Mouse (Mus musculus) left cerebral cortex, postnatal 14 days (tissue): ENCODE measurements around the gene Mylk3. TPM values are rescaled to one million over a fixed set of nuclear protein-coding genes. Genes with fewer than 3 reads are reported as not detected.

ENCODE experiments used
- total RNA-seq, 2 experiments: library from RNA; stranded (reverse); gene quantifications; 2 replicates each; pipeline ENCODE4 v1.2.3; 2021

The Mylk3 gene
- total RNA-seq, 2 experiments from 2014 or later = 1.9 to 3.5 TPM

Other genes with a start within 250 kb of the Mylk3 start
- not detected for gene Cks1brt, start 234.4 kb downstream of the Mylk3 start, total RNA-seq
- not detected for gene Olfr371, start 160.4 kb downstream of the Mylk3 start, total RNA-seq
- gene Orc6, start 86.7 kb downstream of the Mylk3 start, total RNA-seq = 10 to 100 TPM; 33.2 TPM
- gene Vps35, start 86.5 kb downstream of the Mylk3 start, total RNA-seq = 100 to 1,000 TPM; 142 to 149 TPM
- gene 4921524J17Rik, start 46.5 kb upstream of the Mylk3 start, total RNA-seq = 10 to 100 TPM; 14.9 to 17.6 TPM
- gene Gpt2, start 106.2 kb upstream of the Mylk3 start, total RNA-seq = 10 to 100 TPM; 50.3 to 70.2 TPM
- 100 to 1,000 TPM; 198 to 202 TPM for gene Dnaja2, start 169.0 kb upstream of the Mylk3 start, total RNA-seq